Mouse (Mus musculus): ENCODE measurements around the gene Kprp.

DNA sequence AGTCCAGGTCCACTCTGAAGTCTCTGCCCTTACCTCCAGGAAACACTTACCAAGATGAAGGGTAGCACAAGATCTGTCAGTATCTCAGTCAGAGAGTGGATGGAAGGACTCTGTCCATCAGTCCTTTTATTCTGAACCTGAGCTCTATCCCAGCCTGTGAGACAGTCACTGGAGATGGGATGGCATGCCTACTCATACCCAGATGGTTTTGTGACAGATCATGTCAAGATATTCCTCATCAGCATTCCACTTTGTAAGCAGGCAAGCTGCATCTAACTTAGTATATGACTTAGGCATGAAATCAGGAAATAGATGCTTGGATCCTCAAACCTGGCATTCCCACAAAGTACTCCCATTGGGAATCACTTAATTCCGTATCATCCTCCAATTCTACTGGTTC is 48.2 kb downstream of the Kprp start, which contains the start of gene Lce1i:
- no peak for TF ChIP-seq TAL1 (IDR thresholded peaks at IDR 0.05; ENCODE audit: low read length)
- TF ChIP-seq GATA1 (IDR thresholded peaks at IDR 0.05; ENCODE audit: low read length) = no peak

Data from erythroblast, embryonic 14.5 days (primary cell).